Mouse (Mus musculus) heart, postnatal 0 days (tissue): Measurements from ENCODE around the gene Arhgef28. TPM values are rescaled to one million over a fixed set of nuclear protein-coding genes. Genes with fewer than 3 reads are reported as not detected.

ENCODE experiments used
- ATAC-seq: fragments of 200-750 bp; cut with Nextera tagmentation; 2 replicates; pipeline ENCODE4 v1.8.0; 2017; ENCODE audit warnings: low read depth, moderate number of reproducible peaks, moderate library complexity; ENCODE audit not compliant: insufficient read depth
- DNase-seq: peaks from one replicate; pipeline ENCODE4 v3.0.0-alpha.2; 2016; ENCODE audit warnings: low spot score
- H3K27ac ChIP-seq: fragments of 300-500 bp; sonication (generic); 2 replicates; pipeline ENCODE4 v1.5.1; 2014; ENCODE audit warnings: low read depth, mild to moderate bottlenecking
- H3K27me3 ChIP-seq: fragments of 300-500 bp; sonication (generic); 2 replicates; pipeline ENCODE4 v1.6.1; 2014; ENCODE audit warnings: low read length, mixed read lengths; ENCODE audit not compliant: control insufficient read depth, insufficient read depth
- H3K36me3 ChIP-seq: fragments of 300-500 bp; sonication (generic); replicated peaks from 2 replicates; pipeline ENCODE4 v1.6.1; 2014; ENCODE audit warnings: low read length, mixed read lengths; ENCODE audit not compliant: control insufficient read depth, insufficient read depth
- H3K4me1 ChIP-seq: fragments of 300-500 bp; sonication (generic); 2 replicates; pipeline ENCODE4 v1.6.1; 2014; ENCODE audit warnings: antibody characterized with exemption; ENCODE audit not compliant: control insufficient read depth, insufficient read depth
- H3K4me2 ChIP-seq: fragments of 300-500 bp; sonication (generic); 2 replicates; pipeline ENCODE4 v1.6.1; 2014; ENCODE audit warnings: low read depth, mild to moderate bottlenecking, low read length, moderate library complexity
- H3K4me3 ChIP-seq: fragments of 300-500 bp; sonication (generic); 2 replicates; pipeline ENCODE4 v1.5.1; 2014; ENCODE audit warnings: low read depth, low read length
- H3K9ac ChIP-seq: fragments of 300-500 bp; sonication (generic); replicated peaks from 2 replicates; pipeline ENCODE4 v1.6.1; 2014; ENCODE audit warnings: low read depth, low read length, mixed read lengths
- H3K9me3 ChIP-seq: fragments of 300-500 bp; sonication (generic); replicated peaks from 2 replicates; pipeline ENCODE4 v1.6.1; 2016; ENCODE audit warnings: low read length; ENCODE audit not compliant: control insufficient read depth
- CTCF ChIP-seq: IDR thresholded peaks from 2 replicates; pipeline ENCODE4 v1.5.1; 2016; ENCODE audit warnings: antibody characterized with exemption, control low read depth, low read depth
- EP300 ChIP-seq: IDR thresholded peaks from 2 replicates; pipeline ENCODE4 v1.6.1; 2016; ENCODE audit warnings: antibody characterized with exemption, low read depth
- WGBS: fragments of 180-500 bp; shearing (Covaris S2); extraction: QIAGEN DNeasy Blood & Tissue Kit; methylation state at CpG from one replicate; pipeline ENCODE4 v1.1.7; 2014; 5-methylcytosine and 5-hydroxymethylcytosine counted together
- polyA plus RNA-seq: library from polyadenylated mRNA; unstranded; fragments of >200 nt; fragmentation: Nextera tagmentation; extraction: Ambion mirVana; gene quantifications from 2 replicates; pipeline ENCODE4 v1.2.1, GENCODE M21; 2015
- total RNA-seq: library from RNA; depleted of rRNA; stranded (reverse); fragments of >200 nt; gene quantifications from 2 replicates; pipeline ENCODE4 v1.2.3, GENCODE M21; 2014; ENCODE audit warnings: low replicate concordance

Arhgef28 gene
- total and polyA plus RNA-seq, 2 experiments from 2014 or later, result 6.9 to 10.5 TPM

DNA sequence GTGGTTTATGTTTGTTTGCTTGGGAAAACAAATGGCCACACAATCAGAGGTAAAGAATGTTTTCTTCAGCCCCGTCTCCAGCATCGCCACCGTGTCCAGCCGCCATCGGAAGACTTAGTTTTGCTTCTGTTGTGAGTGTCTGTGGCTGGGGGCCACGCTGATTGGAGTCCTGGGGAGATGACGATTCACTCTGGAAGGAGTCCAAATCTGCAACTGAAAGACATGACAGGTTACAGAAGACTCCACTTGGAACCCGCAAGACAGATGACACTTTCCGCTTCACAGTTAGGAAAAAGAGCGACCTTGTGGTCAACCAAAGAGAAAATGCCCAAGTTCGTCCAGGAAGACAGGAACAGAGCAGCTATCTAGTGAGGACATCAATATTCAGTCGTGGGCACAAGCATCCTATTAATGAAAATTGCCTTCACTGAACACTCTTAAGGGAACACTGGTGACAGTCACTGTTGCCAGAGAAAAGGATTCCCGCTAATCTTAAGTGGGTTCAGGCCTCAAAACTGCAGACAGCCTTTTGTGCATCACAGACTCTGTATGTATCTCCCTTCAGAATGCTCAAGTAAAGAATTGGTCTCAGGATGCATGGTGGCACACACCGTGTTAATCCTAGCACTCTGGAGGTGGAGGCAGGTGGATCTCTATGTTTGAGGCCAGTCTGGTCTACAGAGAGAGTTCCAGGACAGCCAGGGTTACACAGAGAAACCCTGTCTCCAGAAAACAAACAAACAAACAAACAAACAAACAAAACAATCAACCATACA lies 306.4 kb downstream of the Arhgef28 start:
- ATAC-seq (no peak), DNase-seq (no peak)
- no peaks in the 10 kb centered on the region for H3K4me1 ChIP-seq
- no peak overlapping the region for H3K4me2 ChIP-seq
- H3K27ac ChIP-seq, result no peak overlapping the region
- no peak overlapping the region for H3K4me3 ChIP-seq
- no peak overlapping the region for H3K9ac ChIP-seq
- TF ChIP-seq EP300, result no peak
- no peak for TF ChIP-seq CTCF
- H3K36me3 ChIP-seq, result no peaks in the 10 kb centered on the region
- H3K27me3 ChIP-seq, result no peaks in the 10 kb centered on the region
- WGBS, result 71% methylated on average over 14 of the region's 14 CpGs
- H3K9me3 ChIP-seq, result no peaks in the 10 kb centered on the region

DNA sequence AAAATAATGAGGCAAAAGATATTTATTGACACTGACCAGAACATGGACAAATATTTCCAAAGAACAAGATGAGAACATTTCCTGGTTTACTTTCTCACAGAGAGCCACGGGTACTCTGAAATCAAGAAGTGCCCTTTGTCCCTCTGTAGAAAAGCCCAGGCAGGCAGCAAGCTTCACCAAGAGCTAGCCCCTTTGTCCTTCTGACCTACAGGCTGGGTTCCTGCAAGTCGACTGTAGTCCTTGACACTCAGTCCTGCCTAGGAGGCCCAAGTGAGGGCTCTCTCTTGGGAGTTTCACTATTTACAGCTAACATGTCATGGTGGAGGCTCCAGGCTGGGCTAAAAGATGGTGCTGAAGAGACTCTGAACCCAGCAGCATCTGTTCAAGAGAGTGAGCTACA lies 307.6 kb downstream of the Arhgef28 start:
- Histone ChIP-seq H3K4me1 (no peaks in the 10 kb centered on the region), H3K27ac (no peak overlapping the region), H3K4me3 (no peak overlapping the region), H3K4me2 (no peak overlapping the region), H3K36me3 (no peaks in the 10 kb centered on the region), H3K9ac (no peak overlapping the region), H3K9me3 (no peaks in the 10 kb centered on the region), H3K27me3 (no peaks in the 10 kb centered on the region)
- WGBS, result 55% methylated on average over 2 of the region's 2 CpGs
- ATAC-seq (no peak), DNase-seq (no peak)
- TF ChIP-seq CTCF (no peak), EP300 (no peak)

DNA sequence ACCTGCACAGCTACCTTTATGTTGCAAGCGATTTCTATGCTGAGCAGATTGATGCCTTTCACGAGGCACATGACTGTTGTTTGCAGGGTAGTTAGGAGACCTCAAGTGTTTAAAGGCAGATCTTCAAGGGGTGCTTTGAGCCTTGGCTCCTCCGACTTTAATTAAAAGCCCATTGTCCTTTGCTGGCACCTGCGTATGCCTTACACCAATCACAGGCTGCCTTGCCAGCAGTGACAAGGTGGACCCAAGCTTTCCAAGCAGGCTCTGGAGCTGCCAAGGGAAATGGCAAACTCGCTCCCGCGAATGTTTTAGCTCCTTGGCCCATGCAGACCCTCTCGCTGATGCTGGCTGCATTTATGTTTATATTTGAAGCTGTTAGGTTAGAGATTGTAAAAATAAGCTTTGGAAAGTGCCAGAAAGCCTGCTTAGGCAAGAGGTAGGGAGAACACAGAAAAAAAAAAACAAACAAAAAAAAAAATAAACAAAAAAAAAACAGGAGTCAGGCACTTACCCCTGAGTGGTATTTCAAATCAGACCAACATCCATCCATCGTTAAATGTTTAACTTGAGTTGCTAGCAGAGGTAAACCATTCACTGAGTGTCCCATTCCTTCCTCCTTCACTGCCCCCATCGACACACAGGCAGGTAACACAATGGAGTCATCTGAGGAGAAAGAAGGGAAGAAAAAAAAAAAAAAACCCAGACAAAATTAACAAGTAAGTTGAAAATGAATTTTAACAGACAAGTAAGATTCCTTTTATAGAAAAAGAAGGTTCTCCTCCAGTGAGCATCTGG lies 313.0 kb downstream of the Arhgef28 start:
- DNase-seq (no peak), ATAC-seq (no peak)
- Histone ChIP-seq H3K27ac (no peak overlapping the region), H3K4me3 (no peak overlapping the region), H3K4me1 (no peaks in the 10 kb centered on the region), H3K4me2 (no peak overlapping the region), H3K9me3 (no peaks in the 10 kb centered on the region), H3K36me3 (no peaks in the 10 kb centered on the region), H3K9ac (no peak overlapping the region), H3K27me3 (no peaks in the 10 kb centered on the region)
- WGBS, result 64% methylated on average over 10 of the region's 10 CpGs
- no peak for TF ChIP-seq EP300
- TF ChIP-seq CTCF, result no peak

DNA sequence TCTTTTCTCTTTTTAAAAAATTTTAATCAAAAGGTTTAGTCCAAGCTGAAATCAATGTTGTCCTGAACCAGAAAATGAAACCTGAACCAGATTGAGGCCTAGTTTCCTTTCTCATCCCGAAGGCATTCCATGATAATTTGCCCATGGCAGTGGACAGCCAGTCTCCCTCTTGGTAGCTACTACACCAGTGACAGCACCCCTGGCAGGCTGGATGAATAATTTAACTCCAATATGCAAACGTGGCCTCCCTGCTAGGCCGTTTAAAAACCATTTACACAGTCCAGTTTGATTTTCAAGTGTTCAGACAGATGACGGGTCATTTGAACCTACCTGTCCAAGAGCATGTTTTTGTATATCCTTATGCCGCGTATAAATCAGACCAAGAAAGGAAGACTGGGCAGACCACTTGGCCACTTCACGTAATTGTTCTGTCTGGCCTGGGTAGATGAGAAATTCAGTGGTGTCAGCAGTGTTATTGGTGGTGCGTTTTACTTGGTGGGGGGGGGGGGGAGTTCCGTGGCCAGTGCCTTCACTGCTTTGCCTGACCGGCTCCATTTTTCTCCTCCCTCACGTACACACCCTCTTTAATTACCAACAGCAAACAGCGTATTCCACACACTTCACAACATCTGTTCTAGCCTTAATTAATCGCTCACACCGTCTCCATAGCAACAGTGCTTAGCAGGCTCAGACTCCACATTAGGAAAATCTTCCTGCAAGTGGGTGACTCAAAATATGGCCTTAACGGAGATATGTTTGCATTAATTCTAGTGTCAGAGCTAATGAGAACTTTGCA lies 314.0 kb downstream of the Arhgef28 start:
- TF ChIP-seq EP300 (no peak), CTCF (no peak)
- H3K9me3 ChIP-seq, result no peaks in the 10 kb centered on the region
- WGBS, result 83% methylated on average over 15 of the region's 15 CpGs
- no peak overlapping the region for H3K4me3 ChIP-seq
- H3K36me3 ChIP-seq, result no peaks in the 10 kb centered on the region
- no peak for ATAC-seq
- H3K4me2 ChIP-seq, result no peak overlapping the region
- H3K27ac ChIP-seq, result no peak overlapping the region
- H3K4me1 ChIP-seq, result no peaks in the 10 kb centered on the region
- no peaks in the 10 kb centered on the region for H3K27me3 ChIP-seq
- DNase-seq, result no peak
- no peak overlapping the region for H3K9ac ChIP-seq

DNA sequence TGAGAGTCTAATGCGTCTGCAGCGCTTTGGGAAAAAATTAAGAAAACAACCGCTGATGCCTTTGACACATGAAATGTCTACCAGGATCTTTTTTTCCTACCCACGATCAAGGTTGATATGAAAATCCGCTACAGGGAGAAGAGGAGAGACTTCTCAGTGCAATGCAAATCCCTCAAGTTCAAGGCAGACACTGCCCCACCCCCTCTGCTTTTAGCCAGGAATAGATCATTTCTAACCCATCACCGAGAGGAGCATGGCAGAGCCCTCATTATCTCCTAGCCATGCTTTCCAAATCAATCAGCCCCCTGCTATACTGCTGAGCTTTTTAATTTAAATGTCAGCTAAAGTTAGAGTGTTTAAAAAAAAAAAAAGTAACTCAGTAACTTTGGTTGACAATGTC lies 318.2 kb downstream of the Arhgef28 start:
- H3K4me2 ChIP-seq, result no peak overlapping the region
- no peak overlapping the region for H3K4me3 ChIP-seq
- no peaks in the 10 kb centered on the region for H3K27me3 ChIP-seq
- H3K4me1 ChIP-seq, result no peaks in the 10 kb centered on the region
- 64% methylated on average over 6 of the region's 6 CpGs for WGBS
- DNase-seq (no peak), ATAC-seq (no peak)
- H3K27ac ChIP-seq, result no peak overlapping the region
- TF ChIP-seq CTCF (no peak), EP300 (no peak)
- no peaks in the 10 kb centered on the region for H3K36me3 ChIP-seq
- H3K9me3 ChIP-seq, result no peaks in the 10 kb centered on the region
- no peak overlapping the region for H3K9ac ChIP-seq
